Mouse (Mus musculus) induced T-regulatory cell, adult 2 months (primary cell): ENCODE results near the gene Mylip.
A peak's percentile ranks its signal among the peaks of the same experiment; 100 is the strongest.

Experiments used
- DNase-seq: peaks from one replicate; pipeline ENCODE4 v3.0.0-alpha.2; 2012; ENCODE audit warnings: low read depth

Mylip gene

DNA sequence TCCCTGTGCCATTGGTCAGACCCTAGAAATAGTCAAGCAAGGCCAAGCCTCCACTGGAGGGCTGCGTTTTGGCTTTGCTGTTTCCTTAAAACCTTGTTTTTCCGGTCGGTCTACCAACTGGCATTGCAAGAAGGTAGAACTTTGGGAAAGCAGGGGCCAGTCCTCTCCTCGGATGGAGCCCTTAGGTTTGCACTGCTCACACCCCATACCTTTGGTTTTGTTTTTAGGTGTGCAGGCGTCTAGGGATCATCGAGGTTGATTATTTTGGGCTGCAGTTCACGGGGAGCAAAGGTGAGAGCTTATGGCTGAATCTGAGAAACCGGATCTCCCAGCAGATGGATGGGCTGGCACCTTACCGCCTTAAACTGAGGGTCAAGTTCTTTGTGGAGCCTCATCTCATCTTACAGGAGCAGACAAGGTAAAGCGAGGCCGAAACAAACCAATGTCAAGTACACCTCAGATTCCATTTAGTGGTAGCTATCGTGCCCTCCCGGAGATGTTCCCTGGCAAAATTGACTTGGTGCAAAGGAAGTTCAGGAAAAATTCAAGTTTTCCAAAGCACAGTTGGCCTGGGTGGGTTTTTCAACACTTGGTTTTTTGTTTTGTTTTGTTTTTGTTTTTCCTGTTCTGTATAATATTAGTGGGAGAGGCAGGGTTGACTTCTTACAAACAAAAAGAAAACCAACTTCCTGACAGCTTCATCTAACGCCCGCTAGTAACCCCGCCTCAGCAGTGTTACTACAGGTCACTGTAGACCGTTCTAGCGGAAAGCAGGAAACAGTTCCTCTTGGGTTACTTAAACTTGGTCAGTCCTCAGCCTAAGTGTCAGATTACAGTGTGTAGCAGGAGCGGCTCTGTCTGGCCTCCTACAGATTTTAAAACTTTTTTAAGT is 1.7 kb downstream of the Mylip start:
- peak; percentile 85 for DNase-seq

DNA sequence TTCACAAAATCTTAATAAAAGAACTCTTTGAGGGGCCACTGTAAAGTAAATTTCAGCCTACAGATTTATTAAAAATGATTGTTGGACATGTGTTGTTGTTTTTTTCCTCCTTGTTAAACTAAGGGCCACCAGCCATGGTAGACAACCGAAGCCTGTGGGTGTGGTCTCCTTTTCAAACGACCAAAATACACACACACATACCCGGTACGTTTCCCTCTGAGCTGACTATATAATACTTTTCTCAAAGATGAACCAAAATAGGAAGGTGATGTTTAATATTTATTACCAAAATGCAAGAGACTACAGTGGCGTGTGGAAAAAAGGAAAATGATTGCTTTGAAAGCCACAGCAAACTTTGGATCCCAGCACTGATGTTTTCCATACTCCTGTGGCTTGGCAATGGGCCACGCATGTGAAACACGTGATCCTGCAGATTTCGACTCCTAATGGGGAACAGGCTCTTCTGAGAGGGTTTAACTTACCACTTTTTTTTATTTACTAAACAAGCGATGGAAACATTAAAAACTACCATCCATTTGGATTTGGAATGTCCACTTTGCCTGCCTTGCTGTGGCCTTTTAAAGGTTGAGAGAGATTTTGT is 2.4 kb downstream of the Mylip start:
- DNase-seq, result no peak

DNA sequence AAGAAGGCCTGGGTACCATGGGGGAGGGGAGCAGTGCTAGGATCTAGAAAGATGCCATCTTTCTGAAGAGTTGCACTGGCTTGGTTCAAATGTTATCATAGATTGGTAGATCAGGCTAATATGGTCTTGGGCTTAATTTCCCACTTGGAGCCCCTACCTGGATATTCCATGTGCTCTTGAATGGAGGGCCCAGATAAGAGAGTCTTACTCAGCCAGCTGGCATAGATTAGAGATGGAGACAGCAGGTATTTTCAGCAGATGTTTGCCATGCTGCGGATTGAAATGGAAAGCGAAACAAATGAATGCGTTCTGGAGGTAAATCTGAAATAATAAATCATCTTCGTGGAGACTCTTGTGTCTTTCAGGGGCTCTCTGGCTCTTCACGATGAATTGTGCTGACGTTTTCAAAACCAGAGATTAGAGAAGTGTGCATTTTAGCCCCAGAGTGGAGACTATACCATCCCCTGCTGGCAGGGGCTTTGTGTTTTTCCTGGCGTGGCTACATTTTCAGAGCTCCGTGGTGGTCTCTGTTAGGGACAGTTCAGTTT is 4.8 kb downstream of the Mylip start:
- peak; percentile 56 for DNase-seq

DNA sequence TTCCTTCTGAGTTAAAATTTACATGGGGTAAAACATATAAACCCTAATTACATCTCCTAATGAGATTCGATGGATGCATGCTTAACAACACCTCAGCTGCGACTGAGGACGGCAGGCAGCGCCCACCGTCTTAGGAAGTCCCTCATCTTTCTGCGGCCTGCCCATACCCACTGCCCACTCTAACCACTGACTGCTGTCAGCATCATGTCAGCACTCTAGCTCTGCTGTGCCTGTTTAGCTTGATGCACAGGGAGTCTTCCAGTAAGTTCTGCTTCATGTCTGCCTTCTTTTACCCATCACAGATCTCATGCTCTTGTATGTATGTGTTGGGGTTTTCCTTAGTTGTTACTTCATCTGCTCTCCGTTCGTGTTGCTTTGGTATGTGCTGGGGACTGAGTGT is 7.2 kb downstream of the Mylip start:
- DNase-seq, result no peak

DNA sequence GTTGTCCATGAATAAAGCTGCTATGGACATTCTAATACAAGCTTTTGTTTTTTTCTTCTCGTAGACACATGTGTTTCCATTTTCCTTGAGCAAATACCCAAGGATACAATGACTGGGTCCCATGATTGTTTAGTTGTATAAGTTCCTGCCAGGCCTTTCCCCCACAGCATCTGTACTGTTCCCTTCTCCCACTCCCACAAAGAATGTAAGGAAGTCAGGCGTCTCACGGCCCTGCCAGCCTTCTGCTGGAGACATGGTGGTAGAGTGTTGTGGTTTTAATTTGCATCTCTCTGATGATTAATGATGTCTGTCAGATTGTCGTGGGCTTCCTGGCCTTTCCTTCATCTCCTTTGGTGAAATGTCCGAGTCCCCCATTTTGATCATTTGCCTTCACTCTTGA is 7.7 kb downstream of the Mylip start:
- DNase-seq, result no peak

DNA sequence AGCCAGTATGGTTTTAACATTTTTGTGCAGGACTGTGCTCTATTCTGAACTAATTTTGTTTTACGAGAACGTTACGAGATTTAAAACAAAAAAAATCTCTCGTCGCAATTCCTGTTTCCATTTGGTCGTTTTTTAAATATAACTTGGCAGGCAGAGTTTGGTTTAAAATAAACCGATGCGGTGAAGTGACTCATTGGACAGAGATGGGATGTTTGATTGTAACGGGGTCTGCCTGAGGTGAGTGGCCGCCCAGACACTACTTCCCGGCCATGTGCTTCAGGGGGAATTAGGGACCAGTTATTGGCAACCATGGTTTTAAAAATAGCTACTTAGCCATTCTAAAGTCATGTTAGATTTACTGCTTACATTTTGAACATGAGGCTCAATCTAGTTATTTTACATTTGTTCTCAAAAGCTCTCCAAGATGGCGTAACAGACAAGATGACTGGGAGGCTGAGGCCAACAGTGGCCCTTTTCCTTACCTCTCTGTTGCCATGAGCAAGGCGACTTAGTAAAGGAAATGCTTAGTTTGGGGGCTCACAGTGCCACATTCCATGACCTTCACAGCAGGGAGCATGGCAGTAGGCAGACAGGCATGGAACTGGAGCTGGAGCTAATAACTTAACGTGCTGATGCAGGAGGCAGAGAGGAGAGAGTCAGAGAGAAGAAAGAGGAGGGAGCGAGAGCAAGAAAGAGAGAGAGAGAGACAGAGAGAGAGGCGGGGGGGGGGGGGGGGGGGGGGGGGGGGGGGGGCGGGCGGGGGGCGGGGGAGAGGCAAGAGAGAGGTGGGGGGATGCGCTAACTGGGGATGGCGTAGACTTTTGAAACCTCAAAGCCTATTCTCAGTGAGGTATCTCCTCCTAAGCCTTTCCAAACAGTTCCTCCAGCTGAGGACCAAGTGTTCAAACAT is 8.6 kb downstream of the Mylip start:
- DNase-seq, result no peak

DNA sequence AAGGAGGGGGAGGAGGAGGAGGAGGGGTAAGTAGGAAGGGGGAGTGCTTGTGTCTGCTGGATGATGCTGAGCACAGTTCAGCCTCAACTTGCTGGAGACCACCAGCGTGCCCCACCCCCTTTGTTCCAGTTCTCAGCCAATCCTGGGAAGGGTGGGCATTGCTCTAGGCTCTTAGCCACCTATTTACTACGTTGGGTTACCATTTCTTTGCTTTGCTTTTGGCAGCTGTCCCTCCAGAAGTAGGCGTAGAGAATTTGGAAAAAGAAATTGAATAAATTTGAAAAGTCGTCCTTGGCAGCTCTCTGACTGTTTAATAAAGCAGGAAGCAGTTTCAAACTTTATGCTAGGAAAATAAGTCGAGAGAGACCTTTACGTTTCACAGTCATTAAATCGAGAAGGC is 11.2 kb downstream of the Mylip start:
- no peak for DNase-seq

DNA sequence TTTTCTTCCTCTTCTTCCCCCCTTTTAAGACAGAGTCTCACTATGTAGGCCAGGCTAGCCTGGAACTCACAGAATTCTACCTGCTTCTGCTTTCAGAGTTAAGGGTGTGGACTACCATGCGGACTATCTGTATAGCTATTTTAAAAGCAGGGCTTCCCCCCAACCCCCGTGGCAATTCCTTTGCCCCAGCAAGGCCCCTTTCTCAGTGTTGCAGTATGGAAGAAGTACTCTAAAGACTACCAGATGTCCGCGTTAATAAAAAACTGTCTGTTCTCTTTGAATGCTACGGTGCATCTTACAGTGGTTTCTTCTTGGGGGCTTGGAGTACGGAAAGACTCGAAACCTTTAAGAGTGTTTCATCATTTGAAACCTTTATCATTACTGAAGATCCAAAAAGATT is 12.3 kb downstream of the Mylip start:
- no peak for DNase-seq

DNA sequence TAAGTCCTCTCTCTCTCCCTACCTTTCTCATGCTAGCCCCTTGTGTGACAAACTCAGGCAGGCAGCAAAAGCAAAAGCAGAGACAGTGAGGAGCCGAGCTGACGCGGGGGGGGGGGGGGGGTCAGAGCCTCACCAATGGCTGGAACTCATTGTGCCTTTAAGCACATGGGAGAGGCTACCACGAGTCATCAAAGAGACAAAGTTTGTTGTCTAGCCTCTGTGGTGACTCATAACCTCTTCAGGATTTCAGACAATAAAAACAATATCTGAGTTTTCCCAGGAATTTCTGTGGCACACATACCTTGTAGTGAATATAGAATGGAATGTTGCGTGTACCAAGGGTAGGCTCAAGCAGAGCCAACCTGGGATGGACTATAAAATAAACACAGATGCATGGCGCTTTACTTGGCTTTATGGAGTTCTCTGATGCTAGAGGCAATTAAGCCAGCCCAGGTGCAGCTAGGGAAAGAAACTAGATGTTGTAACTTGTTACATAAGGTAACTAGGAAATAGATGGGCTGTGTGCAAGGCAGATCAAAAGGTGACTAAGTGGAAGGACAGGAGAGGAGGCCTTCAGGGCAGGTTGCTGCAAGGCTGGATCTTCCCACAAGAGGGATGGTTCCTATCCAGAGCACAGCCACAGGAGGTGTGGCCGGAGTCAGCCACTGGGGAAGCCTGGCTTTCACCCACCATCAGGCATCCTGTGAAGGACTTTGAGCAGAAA is 12.9 kb downstream of the Mylip start:
- DNase-seq, result no peak

DNA sequence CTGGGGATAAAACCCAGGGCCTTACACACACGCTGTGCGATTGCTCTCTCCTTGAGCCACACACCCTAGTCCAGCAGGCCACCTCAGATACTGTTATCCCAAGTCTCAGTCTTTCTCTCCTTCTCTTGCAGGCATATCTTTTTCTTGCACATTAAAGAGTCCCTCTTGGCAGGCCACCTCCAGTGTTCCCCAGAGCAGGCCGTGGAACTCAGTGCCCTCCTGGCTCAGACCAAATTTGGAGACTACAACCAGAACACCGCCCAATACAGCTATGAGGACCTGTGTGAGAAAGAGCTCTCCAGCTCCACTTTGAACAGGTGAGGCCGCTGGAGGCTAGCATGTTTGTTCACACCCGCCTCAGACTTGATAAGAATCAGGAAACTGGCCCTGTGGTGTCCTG is 14.7 kb downstream of the Mylip start:
- DNase-seq, result no peak

DNA sequence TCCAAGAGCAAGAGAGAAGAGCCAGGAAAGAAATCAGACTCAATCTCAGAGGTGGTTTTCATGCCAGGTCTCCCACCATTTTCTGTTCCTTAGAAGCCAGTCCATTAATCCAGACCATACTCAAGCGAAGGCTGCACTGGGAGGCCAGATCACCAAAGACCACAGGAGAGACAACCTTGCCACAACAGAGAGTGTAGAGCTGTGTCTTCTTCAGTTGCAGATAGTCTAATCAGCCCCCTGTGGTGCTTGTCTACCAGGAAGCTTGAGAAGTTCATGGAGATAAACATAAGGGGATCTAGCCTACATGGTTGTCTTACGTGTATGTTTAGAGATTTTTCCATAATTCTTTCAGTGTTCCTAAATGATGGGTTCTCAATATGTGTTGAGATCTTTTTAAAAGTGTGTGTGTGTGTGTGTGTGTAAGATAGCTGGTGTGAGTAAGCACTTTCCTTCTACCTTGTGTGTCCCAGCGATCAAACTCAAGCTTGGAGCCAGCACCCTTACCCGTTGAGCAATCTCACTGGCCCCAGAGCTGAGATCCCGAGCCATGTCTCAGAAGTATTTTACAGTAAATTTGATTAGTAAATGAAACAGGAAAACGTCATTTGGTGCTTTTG is 15.8 kb downstream of the Mylip start:
- DNase-seq, result no peak

DNA sequence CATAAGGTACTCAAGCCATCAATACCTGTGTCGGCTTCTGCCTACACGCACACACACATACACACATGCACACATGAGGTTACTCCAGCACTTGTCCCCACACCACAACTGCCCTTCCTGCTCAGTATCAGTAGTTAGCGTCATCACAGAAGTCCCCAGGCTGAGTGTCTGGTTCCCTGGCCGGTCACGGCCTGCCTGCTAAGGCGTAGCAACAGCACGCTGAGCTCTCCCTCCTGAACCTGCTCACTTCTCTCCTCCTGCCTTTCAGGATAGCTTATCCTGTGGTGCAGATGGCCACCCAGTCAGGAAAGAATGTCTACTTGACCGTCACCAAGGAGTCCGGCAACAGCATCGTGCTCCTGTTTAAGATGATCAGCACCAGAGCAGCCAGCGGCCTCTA is 16.7 kb downstream of the Mylip start:
- no peak for DNase-seq

DNA sequence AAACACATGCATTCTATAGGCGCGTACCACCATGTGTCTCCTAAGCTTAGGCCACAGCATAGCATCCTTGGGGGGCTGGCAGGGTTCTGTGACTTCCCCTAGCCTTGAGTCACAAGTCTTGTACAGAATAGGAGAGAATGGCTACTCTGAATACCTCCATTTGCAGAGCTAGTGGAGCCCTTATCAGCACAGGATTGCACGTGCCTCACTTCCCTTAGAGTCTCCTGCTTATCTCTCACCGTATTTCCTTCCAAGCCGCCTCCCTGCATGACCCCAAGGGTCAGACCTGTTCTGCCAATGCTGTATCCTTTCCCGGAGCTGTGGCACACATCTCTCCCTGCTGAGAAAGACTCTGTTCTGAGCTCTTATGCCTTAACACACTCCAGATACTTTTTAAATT is 17.2 kb downstream of the Mylip start:
- DNase-seq, result no peak

DNA sequence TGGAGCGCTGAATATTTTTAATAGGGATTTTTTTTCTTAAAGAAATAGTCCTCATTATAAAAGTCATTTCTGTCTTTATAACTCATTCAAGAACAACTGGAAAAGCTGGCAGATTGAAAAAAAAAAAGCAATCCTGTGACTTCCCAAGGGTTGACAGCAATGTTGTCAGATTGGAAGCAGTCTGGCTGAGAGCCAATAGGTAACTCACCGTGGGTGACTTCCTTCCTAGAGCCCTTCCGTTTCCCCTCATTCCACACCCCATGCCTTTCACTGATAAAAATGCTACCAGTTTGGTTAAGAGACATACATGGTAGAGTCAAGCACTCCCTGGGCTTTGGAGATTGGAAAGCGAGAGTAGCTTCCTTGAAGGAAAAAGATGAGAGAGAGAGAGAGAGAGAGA is 21.4 kb downstream of the Mylip start:
- no peak for DNase-seq

DNA sequence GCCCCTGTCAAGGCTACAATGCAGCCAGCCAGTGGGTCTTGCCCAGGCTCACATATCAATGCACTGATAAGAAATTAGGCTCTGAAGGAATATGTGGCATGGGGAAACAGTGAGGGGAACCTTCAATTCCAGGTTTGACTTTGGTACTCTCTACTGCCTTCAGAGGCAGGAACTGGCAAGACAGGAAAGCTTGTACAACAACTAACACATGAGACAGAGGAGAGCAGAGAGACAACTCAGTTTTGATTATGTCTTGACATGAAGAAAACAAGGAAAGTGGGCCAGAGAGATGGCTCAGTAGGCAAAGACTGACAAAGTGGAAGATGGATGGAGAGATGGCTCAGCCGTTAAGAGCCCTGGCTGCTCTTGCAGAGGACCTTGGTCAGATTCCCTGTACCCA is 23.5 kb downstream of the Mylip start:
- no peak for DNase-seq

DNA sequence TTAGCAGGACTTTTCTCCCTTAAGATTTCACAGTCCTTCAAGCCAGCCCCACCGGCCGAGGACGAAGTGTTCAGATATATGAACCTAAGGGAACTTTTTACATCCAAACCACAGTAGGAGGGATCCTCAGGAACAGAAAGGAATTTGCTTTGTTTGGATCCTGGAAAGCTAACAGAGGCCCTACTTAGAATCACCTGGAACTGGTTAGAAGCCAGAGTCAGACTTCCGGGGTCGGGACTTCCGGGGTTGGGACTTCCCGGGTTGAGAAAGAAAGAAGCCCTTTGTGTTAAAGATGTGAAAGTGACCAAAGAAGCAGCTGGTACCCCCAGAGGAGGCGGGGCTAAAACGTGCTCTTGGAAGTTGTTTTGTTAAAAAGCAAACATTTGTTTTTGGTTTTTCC is 24.5 kb downstream of the Mylip start:
- DNase-seq, result peak; percentile 29

DNA sequence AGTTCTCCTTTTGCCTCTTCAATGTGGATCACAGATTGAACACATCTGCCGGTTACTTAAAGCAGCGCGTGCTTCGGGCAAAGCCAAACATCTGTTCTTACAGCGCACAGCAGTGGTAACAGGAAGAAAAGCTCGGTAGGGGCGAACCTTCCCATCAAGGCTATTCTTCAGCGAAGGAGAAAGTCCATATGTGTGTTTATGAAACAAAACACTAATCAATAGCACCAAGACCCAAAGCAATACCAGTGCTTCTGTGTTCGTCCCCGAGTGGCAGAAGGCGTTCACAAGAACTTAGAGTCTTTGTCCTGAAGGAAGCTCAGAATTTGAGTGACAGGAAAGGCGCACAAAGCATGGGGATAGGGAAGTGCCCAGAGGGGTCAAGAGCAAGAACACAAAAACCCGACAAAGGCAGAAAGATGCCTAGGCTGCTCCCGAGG is 27.1 kb downstream of the Mylip start:
- DNase-seq, result no peak

DNA sequence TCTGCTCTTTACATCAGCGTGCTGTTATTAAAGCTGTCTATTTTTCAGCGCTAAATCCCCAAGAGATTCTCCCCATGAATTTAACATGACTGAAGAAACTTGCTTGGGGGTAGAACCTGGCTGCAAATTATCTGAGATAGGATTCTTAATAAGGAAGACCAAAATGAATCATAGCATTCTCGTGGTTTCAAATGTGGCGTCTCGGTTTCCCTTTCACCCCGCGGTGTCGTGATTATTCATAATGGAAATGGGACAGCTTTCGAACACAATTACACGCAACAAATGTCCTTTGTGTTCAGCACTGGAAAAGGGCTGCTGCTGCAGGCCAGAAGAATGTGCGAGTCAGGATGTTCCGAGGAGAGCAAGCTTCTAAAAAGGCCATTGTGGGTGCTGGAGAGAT is 29.4 kb downstream of the Mylip start:
- DNase-seq, result no peak

DNA sequence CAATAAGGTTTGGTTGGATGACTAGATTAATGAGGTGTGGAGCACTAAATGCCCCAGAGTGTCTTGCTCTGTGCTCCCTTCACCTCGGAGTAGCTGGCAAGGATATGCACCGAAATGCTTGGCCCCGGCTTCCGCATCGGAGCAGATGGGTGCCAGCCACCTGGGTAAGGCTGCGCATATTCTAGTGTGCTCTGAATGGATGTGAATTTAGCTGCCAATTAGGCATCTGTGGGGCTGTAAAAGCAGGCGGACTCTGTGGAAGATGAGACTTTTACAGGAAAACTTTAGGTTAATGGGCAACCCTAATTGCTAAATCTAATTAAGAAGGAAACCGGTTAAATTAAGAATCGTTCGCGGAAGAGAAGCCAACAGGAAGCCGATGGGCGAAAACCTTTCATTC is 32.7 kb downstream of the Mylip start:
- DNase-seq, result no peak

DNA sequence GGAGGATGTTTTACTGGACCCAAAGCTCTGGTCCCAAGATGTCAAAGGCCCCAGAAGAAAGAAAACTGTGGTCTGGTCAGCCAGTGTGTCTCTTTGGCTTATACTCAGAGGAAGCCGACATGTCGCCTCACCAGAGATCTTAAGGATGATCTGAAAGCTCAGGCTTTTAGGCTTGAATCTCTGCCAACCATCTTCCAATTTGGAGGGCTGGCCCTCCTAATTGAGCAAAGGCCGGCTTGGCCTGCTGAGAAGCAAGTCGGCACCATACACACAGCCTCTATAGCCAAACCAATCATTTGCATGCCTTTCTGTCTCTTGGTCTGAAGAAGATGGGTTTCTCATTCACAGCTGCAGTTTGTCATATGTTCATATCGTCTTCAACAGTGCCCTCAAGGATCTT is 33.2 kb downstream of the Mylip start:
- DNase-seq, result no peak

DNA sequence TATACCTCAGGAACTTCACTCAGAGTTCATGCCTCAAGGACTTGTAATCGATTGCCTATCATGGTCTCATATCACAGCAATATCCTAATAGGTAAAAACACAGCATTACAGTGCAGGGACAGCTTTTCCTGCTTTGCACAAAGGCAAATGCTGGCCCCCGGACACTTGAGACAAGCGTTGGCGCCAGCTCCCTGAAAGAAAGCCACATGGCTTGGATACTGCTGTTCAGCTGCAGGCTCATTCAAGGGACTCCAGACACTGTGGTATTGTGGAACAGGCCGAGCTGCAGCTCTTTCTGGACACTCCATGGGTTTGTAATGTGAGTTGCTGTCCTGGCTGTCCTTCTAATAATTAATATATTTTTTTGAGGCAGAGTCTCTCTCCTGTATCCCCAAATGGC is 34.4 kb downstream of the Mylip start:
- DNase-seq, result no peak
